Mouse (Mus musculus) kidney, adult 2 months (tissue): ENCODE measurements around the gene Anks6.

Experiments used
- CTCF ChIP-seq: fragments of 200-500 bp; conservative IDR thresholded peaks from 2 replicates; pipeline ENCODE4 v1.5.1; 2011; ENCODE audit warnings: low read depth, mild to moderate bottlenecking, control low read depth, low read length, moderate library complexity, mixed read lengths; ENCODE audit not compliant: insufficient read depth, insufficient read length
- POLR2A ChIP-seq: fragments of 200-500 bp; IDR thresholded peaks from one replicate; pipeline ENCODE4 v1.6.1; 2011; ENCODE audit warnings: low read depth, low read length, control low read depth

- no peak for TF ChIP-seq CTCF
- no peak for TF ChIP-seq POLR2A
Observed at GRCm38 (mm10) chr4:47010400-47011231, 46.6 kb downstream of the Anks6 start.
